Mouse (Mus musculus) lung, postnatal 14 days (tissue): ENCODE measurements around the gene Csnk1e.

Experiments
- DNase-seq: peaks from one replicate; pipeline ENCODE4 v3.0.0; 2021

Csnk1e gene

GRCm38 (mm10) chr15:79442961-79443518 is 12.3 kb downstream of the Csnk1e start:
- no peak for DNase-seq

- no peak for DNase-seq
These were observed 13.1 kb downstream of the Csnk1e start for GRCm38 (mm10) chr15:79442257-79442611.

GRCm38 (mm10) chr15:79441331-79442256 is 13.8 kb downstream of the Csnk1e start:
- DNase-seq = peak; percentile 90

GRCm38 (mm10) chr15:79440651-79441330 is 14.6 kb downstream of the Csnk1e start:
- no peak for DNase-seq

GRCm38 (mm10) chr15:79440223-79440622 is 15.1 kb downstream of the Csnk1e start:
- peak; percentile 70 for DNase-seq

- no peak for DNase-seq
These were observed 16.0 kb downstream of the Csnk1e start for GRCm38 (mm10) chr15:79439386-79439785.

- DNase-seq = no peak
These were observed 16.6 kb downstream of the Csnk1e start for GRCm38 (mm10) chr15:79438816-79439215.

GRCm38 (mm10) chr15:79438209-79438810 is 17.1 kb downstream of the Csnk1e start:
- DNase-seq = no peak

GRCm38 (mm10) chr15:79437541-79438208 is 17.7 kb downstream of the Csnk1e start:
- no peak for DNase-seq

- no peak for DNase-seq
These were observed 18.9 kb downstream of the Csnk1e start for GRCm38 (mm10) chr15:79436481-79436921.

GRCm38 (mm10) chr15:79435191-79435671 is 20.1 kb downstream of the Csnk1e start:
- DNase-seq = peak; percentile 68

GRCm38 (mm10) chr15:79432892-79433291 is 22.5 kb downstream of the Csnk1e start:
- DNase-seq = peak; percentile 64

GRCm38 (mm10) chr15:79432328-79432727 is 23.0 kb downstream of the Csnk1e start:
- DNase-seq = no peak

- DNase-seq = no peak
These were observed 23.4 kb downstream of the Csnk1e start for GRCm38 (mm10) chr15:79431925-79432324.

- no peak for DNase-seq
These were observed 24.8 kb downstream of the Csnk1e start for GRCm38 (mm10) chr15:79430461-79431000.

- DNase-seq = no peak
These were observed 25.4 kb downstream of the Csnk1e start for GRCm38 (mm10) chr15:79429994-79430393.

- DNase-seq = no peak
These were observed 25.8 kb downstream of the Csnk1e start for GRCm38 (mm10) chr15:79429527-79429926.

GRCm38 (mm10) chr15:79428616-79429015 is 26.8 kb downstream of the Csnk1e start:
- DNase-seq = no peak

- DNase-seq = peak; percentile 45
These were observed 27.9 kb downstream of the Csnk1e start for GRCm38 (mm10) chr15:79427516-79427915.

GRCm38 (mm10) chr15:79425516-79425915 is 29.9 kb downstream of the Csnk1e start:
- peak; percentile 68 for DNase-seq

- DNase-seq = no peak
These were observed 30.8 kb downstream of the Csnk1e start for GRCm38 (mm10) chr15:79424602-79425001.

GRCm38 (mm10) chr15:79422715-79423243 is 32.6 kb downstream of the Csnk1e start:
- no peak for DNase-seq
